Mouse (Mus musculus) limb, embryonic 10.5 days (tissue): ENCODE measurements around the gene Sod1. TPM values are rescaled to one million over a fixed set of nuclear protein-coding genes. Genes with fewer than 3 reads are reported as not detected.
A peak's percentile ranks its signal among the peaks of the same experiment; 100 is the strongest.
"Not testable (repeated sequence)": the region's sequence is repeated elsewhere in the genome, so short reads cannot be mapped to it uniquely, and the experiment has no call there.

ENCODE experiments used
- DNase-seq: peaks from one replicate; pipeline ENCODE4 v3.0.0-alpha.2; 2017; ENCODE audit warnings: low spot score
- H3K27ac ChIP-seq: fragments of 300-500 bp; sonication (generic); 2 replicates; pipeline ENCODE4 v1.5.1; 2016; ENCODE audit warnings: mild to moderate bottlenecking
- H3K27me3 ChIP-seq: fragments of 300-500 bp; sonication (generic); 2 replicates; pipeline ENCODE4 v1.6.1; 2016; ENCODE audit warnings: low read depth, mild to moderate bottlenecking; ENCODE audit not compliant: poor library complexity, severe bottlenecking
- H3K36me3 ChIP-seq: fragments of 300-500 bp; sonication (generic); 2 replicates; pipeline ENCODE4 v1.6.1; 2016; ENCODE audit warnings: mild to moderate bottlenecking, moderate library complexity
- H3K4me1 ChIP-seq: fragments of 300-500 bp; sonication (generic); 2 replicates; pipeline ENCODE4 v1.6.1; 2016
- H3K4me3 ChIP-seq: fragments of 300-500 bp; sonication (generic); 2 replicates; pipeline ENCODE4 v1.5.1; 2016; ENCODE audit warnings: mild to moderate bottlenecking, moderate library complexity
- H3K9me3 ChIP-seq: fragments of 300-500 bp; sonication (generic); replicated peaks from 2 replicates; pipeline ENCODE4 v1.6.1; 2016; ENCODE audit warnings: mild to moderate bottlenecking
- WGBS: fragments of 180-500 bp; shearing (Covaris S2); methylation state at CpG from one replicate; pipeline ENCODE4 v1.1.7; 2016; 5-methylcytosine and 5-hydroxymethylcytosine counted together
- polyA plus RNA-seq: library from polyadenylated mRNA; unstranded; fragments of >200 nt; fragmentation: Nextera tagmentation; extraction: Ambion mirVana; gene quantifications from 2 replicates; pipeline ENCODE4 v1.2.1, GENCODE M21; 2016

Sod1 gene
- polyA plus RNA-seq, 1 experiment from 2014 or later: 1,367 TPM

GRCm38 (mm10) chr16:90215879-90216278 lies 4.7 kb upstream of the Sod1 start:
- not testable (repeated sequence) for H3K9me3 ChIP-seq, DNase-seq, H3K4me1 ChIP-seq, H3K36me3 ChIP-seq, H3K4me3 ChIP-seq, H3K27ac ChIP-seq, H3K27me3 ChIP-seq
- WGBS: 86% methylated on average over 5 of the region's 5 CpGs

- H3K4me1 ChIP-seq: peaks cover 2% of the 10 kb centered on the region
- WGBS: 98% methylated on average over 2 of the region's 2 CpGs
- no peak overlapping the region for H3K4me3 ChIP-seq
- no peak for DNase-seq
- H3K27ac ChIP-seq: no peak overlapping the region
- no peaks in the 10 kb centered on the region for H3K9me3 ChIP-seq
- no peaks in the 10 kb centered on the region for H3K36me3 ChIP-seq
- H3K27me3 ChIP-seq: no peaks in the 10 kb centered on the region
Observed at GRCm38 (mm10) chr16:90216414-90216813, 4.1 kb upstream of the Sod1 start.

GRCm38 (mm10) chr16:90217356-90217755 lies 3.2 kb upstream of the Sod1 start:
- Histone ChIP-seq H3K36me3 (no peaks in the 10 kb centered on the region), H3K9me3 (no peaks in the 10 kb centered on the region), H3K27ac (no peak overlapping the region), H3K27me3 (no peaks in the 10 kb centered on the region), H3K4me1 (peaks cover 12% of the 10 kb centered on the region), H3K4me3 (no peak overlapping the region)
- no peak for DNase-seq
- 77% methylated on average over 3 of the region's 3 CpGs for WGBS

GRCm38 (mm10) chr16:90217926-90218325 lies 2.6 kb upstream of the Sod1 start:
- WGBS: 67% methylated on average over 4 of the region's 4 CpGs
- no peak overlapping the region for H3K27ac ChIP-seq

GRCm38 (mm10) chr16:90219445-90219844 lies 1.1 kb upstream of the Sod1 start:
- not testable (repeated sequence) for H3K27ac ChIP-seq, H3K4me3 ChIP-seq, H3K27me3 ChIP-seq, H3K9me3 ChIP-seq, DNase-seq
- 65% methylated on average over 4 of the region's 4 CpGs for WGBS
- Histone ChIP-seq H3K36me3 (peaks cover 18% of the 10 kb centered on the region), H3K4me1 (peaks cover 24% of the 10 kb centered on the region)

More at GRCm38 (mm10) chr16:90217926-90218325, 2.6 kb upstream of the Sod1 start:
- Histone ChIP-seq H3K36me3 (peaks cover 3% of the 10 kb centered on the region; the same call in 1 of the 2 replicates), H3K27me3 (no peaks in the 10 kb centered on the region), H3K4me3 (no peak overlapping the region), H3K4me1 (peaks cover 17% of the 10 kb centered on the region), H3K9me3 (no peaks in the 10 kb centered on the region)
- DNase-seq: no peak

- Histone ChIP-seq H3K4me3 (peak overlapping the region; percentile 98), H3K36me3 (peaks cover 34% of the 10 kb centered on the region), H3K27ac (peak overlapping the region; percentile 96), H3K4me1 (peaks cover 24% of the 10 kb centered on the region), H3K9me3 (no peaks in the 10 kb centered on the region), H3K27me3 (no peaks in the 10 kb centered on the region)
- WGBS: 0% methylated on average over 52 of the region's 52 CpGs
- no peak for DNase-seq
Observed at GRCm38 (mm10) chr16:90220892-90221431, 408 bp downstream of the Sod1 start.

GRCm38 (mm10) chr16:90221441-90222070 lies 1.0 kb downstream of the Sod1 start:
- 14% methylated on average over 20 of the region's 20 CpGs for WGBS

GRCm38 (mm10) chr16:90229897-90230296 lies 9.3 kb downstream of the Sod1 start:
- H3K4me3 ChIP-seq: no peak overlapping the region
- no peaks in the 10 kb centered on the region for H3K4me1 ChIP-seq
- H3K27ac ChIP-seq: no peak overlapping the region
- DNase-seq: no peak
- no peaks in the 10 kb centered on the region for H3K27me3 ChIP-seq
- peaks cover 72% of the 10 kb centered on the region for H3K36me3 ChIP-seq
- H3K9me3 ChIP-seq: no peaks in the 10 kb centered on the region
- 82% methylated on average over 6 of the region's 6 CpGs for WGBS

More at GRCm38 (mm10) chr16:90221441-90222070, 1.0 kb downstream of the Sod1 start:
- Histone ChIP-seq H3K4me1 (peaks cover 24% of the 10 kb centered on the region), H3K9me3 (no peaks in the 10 kb centered on the region), H3K4me3 (peak overlapping the region; percentile 98), H3K27ac (peak overlapping the region; percentile 96), H3K36me3 (peaks cover 40% of the 10 kb centered on the region), H3K27me3 (no peaks in the 10 kb centered on the region)
- no peak for DNase-seq

GRCm38 (mm10) chr16:90231302-90231701 lies 10.7 kb downstream of the Sod1 start:
- H3K27ac ChIP-seq: no peak overlapping the region
- H3K4me1 ChIP-seq: no peaks in the 10 kb centered on the region
- peaks cover 70% of the 10 kb centered on the region for H3K36me3 ChIP-seq
- H3K4me3 ChIP-seq: no peak overlapping the region
- H3K9me3 ChIP-seq: no peaks in the 10 kb centered on the region
- DNase-seq: no peak
- WGBS: 92% methylated on average over 7 of the region's 7 CpGs
- no peaks in the 10 kb centered on the region for H3K27me3 ChIP-seq

- H3K27me3 ChIP-seq: no peaks in the 10 kb centered on the region
- no peaks in the 10 kb centered on the region for H3K4me1 ChIP-seq
- peaks cover 62% of the 10 kb centered on the region for H3K36me3 ChIP-seq
- H3K9me3 ChIP-seq: no peaks in the 10 kb centered on the region
- no peak overlapping the region for H3K4me3 ChIP-seq
- no peak overlapping the region for H3K27ac ChIP-seq
- 93% methylated on average over 10 of the region's 10 CpGs for WGBS
- no peak for DNase-seq
Observed at GRCm38 (mm10) chr16:90233702-90234101, 13.1 kb downstream of the Sod1 start.

GRCm38 (mm10) chr16:90234617-90235016 lies 14.1 kb downstream of the Sod1 start:
- no peak for DNase-seq
- no peak overlapping the region for H3K27ac ChIP-seq
- H3K4me1 ChIP-seq: no peaks in the 10 kb centered on the region
- peaks cover 62% of the 10 kb centered on the region for H3K36me3 ChIP-seq
- H3K9me3 ChIP-seq: no peaks in the 10 kb centered on the region
- 90% methylated on average over 6 of the region's 6 CpGs for WGBS
- no peaks in the 10 kb centered on the region for H3K27me3 ChIP-seq
- H3K4me3 ChIP-seq: no peak overlapping the region

- WGBS: 95% methylated on average over 3 of the region's 3 CpGs
- Histone ChIP-seq H3K9me3 (no peaks in the 10 kb centered on the region), H3K27ac (no peak overlapping the region), H3K36me3 (peaks cover 62% of the 10 kb centered on the region), H3K4me1 (no peaks in the 10 kb centered on the region), H3K4me3 (no peak overlapping the region), H3K27me3 (no peaks in the 10 kb centered on the region)
- DNase-seq: no peak
Observed at GRCm38 (mm10) chr16:90235188-90235587, 14.6 kb downstream of the Sod1 start.

- no peaks in the 10 kb centered on the region for H3K4me1 ChIP-seq
- no peak overlapping the region for H3K27ac ChIP-seq
- no peak overlapping the region for H3K4me3 ChIP-seq
- peaks cover 83% of the 10 kb centered on the region for H3K36me3 ChIP-seq
- no peaks in the 10 kb centered on the region for H3K9me3 ChIP-seq
- no peak for DNase-seq
- 90% methylated on average over 6 of the region's 6 CpGs for WGBS
- H3K27me3 ChIP-seq: no peaks in the 10 kb centered on the region
Observed at GRCm38 (mm10) chr16:90239128-90239746, 18.7 kb downstream of the Sod1 start.
